Mouse (Mus musculus) hindbrain, embryonic 10.5 days (tissue): ENCODE data around the gene Rasal1. TPM values are rescaled to one million over a fixed set of nuclear protein-coding genes. Genes with fewer than 3 reads are reported as not detected.

Source experiments
- DNase-seq: peaks from one replicate; pipeline ENCODE4 v3.0.0-alpha.2; 2017; ENCODE audit warnings: low spot score
- H3K27ac ChIP-seq: fragments of 300-500 bp; sonication (generic); 2 replicates; pipeline ENCODE4 v1.5.1; 2016; ENCODE audit warnings: mild to moderate bottlenecking, moderate library complexity
- H3K27me3 ChIP-seq: fragments of 300-500 bp; sonication (generic); 2 replicates; pipeline ENCODE4 v1.6.1; 2016; ENCODE audit warnings: mild to moderate bottlenecking; ENCODE audit not compliant: poor library complexity, insufficient read depth, severe bottlenecking
- H3K36me3 ChIP-seq: fragments of 300-500 bp; sonication (generic); 2 replicates; pipeline ENCODE4 v1.6.1; 2016; ENCODE audit warnings: mild to moderate bottlenecking, moderate library complexity
- H3K4me1 ChIP-seq: fragments of 300-500 bp; sonication (generic); replicated peaks from 2 replicates; pipeline ENCODE4 v1.6.1; 2016; ENCODE audit warnings: mild to moderate bottlenecking
- H3K4me3 ChIP-seq: fragments of 300-500 bp; sonication (generic); 2 replicates; pipeline ENCODE4 v1.5.1; 2016; ENCODE audit warnings: mild to moderate bottlenecking, moderate library complexity
- H3K9me3 ChIP-seq: fragments of 300-500 bp; sonication (generic); 2 replicates; pipeline ENCODE4 v1.6.1; 2016; ENCODE audit warnings: mild to moderate bottlenecking, moderate library complexity
- WGBS: fragments of 180-500 bp; shearing (Covaris S2); methylation state at CpG from one replicate; pipeline ENCODE4 v1.1.7; 2016; 5-methylcytosine and 5-hydroxymethylcytosine counted together
- polyA plus RNA-seq: library from polyadenylated mRNA; unstranded; fragments of >200 nt; fragmentation: Nextera tagmentation; extraction: Ambion mirVana; gene quantifications from 2 replicates; pipeline ENCODE4 v1.2.1, GENCODE M21; 2016

Rasal1 gene
- polyA plus RNA-seq, 1 experiment from 2014 or later, result 0.13 TPM

- peaks cover 45% of the 10 kb centered on the region for H3K36me3 ChIP-seq
- WGBS, result 60% methylated on average over 8 of the region's 8 CpGs
- H3K4me3 ChIP-seq, result peak overlapping the region; percentile 76
- H3K27ac ChIP-seq, result no peak overlapping the region; the same call in 1 of the 2 replicates
- no peaks in the 10 kb centered on the region for H3K27me3 ChIP-seq
- H3K9me3 ChIP-seq, result peaks cover 6% of the 10 kb centered on the region; the same call in 1 of the 2 replicates
- no peak for DNase-seq
- H3K4me1 ChIP-seq, result peaks cover 27% of the 10 kb centered on the region
Observed at GRCm38 (mm10) chr5:120611416-120611815, 37.2 kb upstream of the Rasal1 start.

GRCm38 (mm10) chr5:120612442-120612821 is 36.2 kb upstream of the Rasal1 start, which contains the start of the genes Rita1 and Ddx54:
TSS of gene Rita1 (minus strand) at chr5:120612589.
TSS of gene Ddx54 (plus strand) at chr5:120612739.
- peak within 1 kb of the TSS; percentile 76 for H3K4me3 ChIP-seq
- H3K4me1 ChIP-seq, result peaks cover 23% of the 10 kb centered on the region
- H3K9me3 ChIP-seq, result peaks cover 6% of the 10 kb centered on the region; the same call in 1 of the 2 replicates
- no peaks in the 10 kb centered on the region for H3K27me3 ChIP-seq
- H3K36me3 ChIP-seq, result peaks cover 55% of the 10 kb centered on the region
- peak within 1 kb of the TSS; percentile 94 for H3K27ac ChIP-seq
- WGBS, result 0% methylated on average over 22 of the region's 22 CpGs
- peak; percentile 98 for DNase-seq

- peaks cover 58% of the 10 kb centered on the region for H3K36me3 ChIP-seq
- DNase-seq, result peak; percentile 100
- H3K9me3 ChIP-seq, result peaks cover 6% of the 10 kb centered on the region; the same call in 1 of the 2 replicates
- peak overlapping the region; percentile 76 for H3K4me3 ChIP-seq
- peaks cover 23% of the 10 kb centered on the region for H3K4me1 ChIP-seq
- WGBS, result under 1% methylated on average over 69 of the region's 69 CpGs
- H3K27me3 ChIP-seq, result no peaks in the 10 kb centered on the region
- peak overlapping the region; percentile 94 for H3K27ac ChIP-seq
Observed at GRCm38 (mm10) chr5:120612822-120613604, 35.6 kb upstream of the Rasal1 start.

- no peak overlapping the region for H3K27ac ChIP-seq
- no peaks in the 10 kb centered on the region for H3K27me3 ChIP-seq
- DNase-seq, result peak; percentile 34
- 98% methylated on average over 4 of the region's 4 CpGs for WGBS
- H3K36me3 ChIP-seq, result peaks cover 63% of the 10 kb centered on the region
- H3K4me3 ChIP-seq, result no peak overlapping the region
- H3K9me3 ChIP-seq, result peaks cover 6% of the 10 kb centered on the region; the same call in 1 of the 2 replicates
- peaks cover 21% of the 10 kb centered on the region for H3K4me1 ChIP-seq
Observed at GRCm38 (mm10) chr5:120615903-120616302, 32.7 kb upstream of the Rasal1 start.

- H3K4me1 ChIP-seq, result peaks cover 4% of the 10 kb centered on the region
- no peaks in the 10 kb centered on the region for H3K27me3 ChIP-seq
- H3K27ac ChIP-seq, result no peak overlapping the region
- WGBS, result 89% methylated on average over 12 of the region's 12 CpGs
- no peak overlapping the region for H3K4me3 ChIP-seq
- DNase-seq, result no peak
- H3K9me3 ChIP-seq, result peaks cover 6% of the 10 kb centered on the region; the same call in 1 of the 2 replicates
- H3K36me3 ChIP-seq, result peaks cover 91% of the 10 kb centered on the region
Observed at GRCm38 (mm10) chr5:120618778-120619177, 29.8 kb upstream of the Rasal1 start.

- H3K4me3 ChIP-seq, result no peak overlapping the region
- peaks cover 6% of the 10 kb centered on the region; the same call in 1 of the 2 replicates for H3K9me3 ChIP-seq
- H3K4me1 ChIP-seq, result no peaks in the 10 kb centered on the region
- H3K27me3 ChIP-seq, result no peaks in the 10 kb centered on the region
- WGBS, result 23% methylated on average over 5 of the region's 5 CpGs
- H3K27ac ChIP-seq, result no peak overlapping the region
- peaks cover 96% of the 10 kb centered on the region for H3K36me3 ChIP-seq
- peak; percentile 61 for DNase-seq
Observed at GRCm38 (mm10) chr5:120619201-120619600, 29.4 kb upstream of the Rasal1 start.

GRCm38 (mm10) chr5:120620375-120621077 is 28.1 kb upstream of the Rasal1 start:
- Histone ChIP-seq H3K27ac (no peak overlapping the region), H3K27me3 (no peaks in the 10 kb centered on the region), H3K4me1 (no peaks in the 10 kb centered on the region), H3K9me3 (peaks cover 6% of the 10 kb centered on the region; the same call in 1 of the 2 replicates), H3K4me3 (no peak overlapping the region), H3K36me3 (peaks cover 100% of the 10 kb centered on the region)
- DNase-seq, result peak; percentile 80
- WGBS, result 71% methylated on average over 18 of the region's 18 CpGs

GRCm38 (mm10) chr5:120621078-120621765 is 27.4 kb upstream of the Rasal1 start:
- Histone ChIP-seq H3K4me1 (peaks cover 5% of the 10 kb centered on the region), H3K4me3 (no peak overlapping the region), H3K27me3 (no peaks in the 10 kb centered on the region), H3K27ac (no peak overlapping the region), H3K36me3 (peaks cover 100% of the 10 kb centered on the region), H3K9me3 (no peaks in the 10 kb centered on the region)
- no peak for DNase-seq
- WGBS, result 95% methylated on average over 23 of the region's 23 CpGs

- WGBS, result 90% methylated on average over 10 of the region's 10 CpGs
Observed at GRCm38 (mm10) chr5:120621846-120622197, 26.8 kb upstream of the Rasal1 start.

GRCm38 (mm10) chr5:120622198-120622851 is 26.3 kb upstream of the Rasal1 start:
- 84% methylated on average over 5 of the region's 5 CpGs for WGBS
- peaks cover 16% of the 10 kb centered on the region for H3K4me1 ChIP-seq
- no peak for DNase-seq
- H3K36me3 ChIP-seq, result peaks cover 100% of the 10 kb centered on the region
- H3K4me3 ChIP-seq, result no peak overlapping the region
- no peaks in the 10 kb centered on the region for H3K27me3 ChIP-seq
- H3K27ac ChIP-seq, result no peak overlapping the region
- no peaks in the 10 kb centered on the region for H3K9me3 ChIP-seq

More at GRCm38 (mm10) chr5:120621846-120622197, 26.8 kb upstream of the Rasal1 start:
- peaks cover 11% of the 10 kb centered on the region for H3K4me1 ChIP-seq
- peaks cover 100% of the 10 kb centered on the region for H3K36me3 ChIP-seq
- H3K9me3 ChIP-seq, result no peaks in the 10 kb centered on the region
- H3K27me3 ChIP-seq, result no peaks in the 10 kb centered on the region
- no peak overlapping the region for H3K4me3 ChIP-seq
- H3K27ac ChIP-seq, result no peak overlapping the region
- DNase-seq, result no peak

GRCm38 (mm10) chr5:120624427-120624826 is 24.2 kb upstream of the Rasal1 start:
- Histone ChIP-seq H3K9me3 (no peaks in the 10 kb centered on the region), H3K4me1 (peaks cover 31% of the 10 kb centered on the region), H3K27me3 (no peaks in the 10 kb centered on the region), H3K36me3 (peaks cover 95% of the 10 kb centered on the region), H3K27ac (no peak overlapping the region), H3K4me3 (no peak overlapping the region)
- no peak for DNase-seq
- 94% methylated on average over 10 of the region's 10 CpGs for WGBS

- H3K36me3 ChIP-seq, result peaks cover 75% of the 10 kb centered on the region
- H3K4me1 ChIP-seq, result peaks cover 35% of the 10 kb centered on the region
- H3K4me3 ChIP-seq, result no peak overlapping the region
- H3K27me3 ChIP-seq, result peaks cover 19% of the 10 kb centered on the region
- no peaks in the 10 kb centered on the region for H3K9me3 ChIP-seq
- DNase-seq, result peak; percentile 76
- 26% methylated on average over 19 of the region's 19 CpGs for WGBS
- peak overlapping the region; percentile 67; the same call in 1 of the 2 replicates for H3K27ac ChIP-seq
Observed at GRCm38 (mm10) chr5:120626399-120626798, 22.2 kb upstream of the Rasal1 start.
